Mouse (Mus musculus) liver, adult 2 months (tissue): Measurements from ENCODE around the gene Akr1b7. TPM values are rescaled to one million over a fixed set of nuclear protein-coding genes. Genes with fewer than 3 reads are reported as not detected.

Source experiments
- DNase-seq: peaks from one replicate; pipeline ENCODE4 v3.0.0-alpha.2; 2011; ENCODE audit warnings: low read depth, low spot score; ENCODE audit errors: extremely low read depth
- H3K27ac ChIP-seq: fragments of 200-500 bp; replicated peaks from 2 replicates; pipeline ENCODE4 v1.5.1; 2012; ENCODE audit warnings: low read depth, mild to moderate bottlenecking, control low read depth, inconsistent platforms, low read length; ENCODE audit not compliant: insufficient read depth
- H3K27me3 ChIP-seq: fragments of 200-500 bp; 2 replicates; pipeline ENCODE4 v1.6.1; 2012; ENCODE audit warnings: mild to moderate bottlenecking, moderate library complexity, low read length, inconsistent platforms; ENCODE audit not compliant: control insufficient read depth, insufficient read depth
- H3K36me3 ChIP-seq: fragments of 200-500 bp; 2 replicates; pipeline ENCODE4 v1.6.1; 2012; ENCODE audit warnings: low read length, inconsistent platforms; ENCODE audit not compliant: control insufficient read depth, insufficient read depth
- H3K4me1 ChIP-seq: fragments of 200-500 bp; 2 replicates; pipeline ENCODE4 v1.6.1; 2011; ENCODE audit warnings: low read length; ENCODE audit not compliant: control insufficient read depth, insufficient read depth
- H3K4me3 ChIP-seq: fragments of 200-500 bp; 2 replicates; pipeline ENCODE4 v1.5.1; 2011; ENCODE audit warnings: low read depth, mild to moderate bottlenecking, control low read depth, low read length, moderate library complexity; ENCODE audit not compliant: insufficient read depth
- H3K79me2 ChIP-seq: fragments of 200-500 bp; 2 replicates; pipeline ENCODE4 v1.6.1; 2012; ENCODE audit warnings: inconsistent platforms, mild to moderate bottlenecking, low read length, moderate library complexity; ENCODE audit not compliant: control insufficient read depth, insufficient read depth
- H3K9ac ChIP-seq: fragments of 200-500 bp; 2 replicates; pipeline ENCODE4 v1.6.1; 2012; ENCODE audit warnings: low read depth, mild to moderate bottlenecking, control low read depth, inconsistent platforms, low read length
- CTCF ChIP-seq: fragments of 200-500 bp; IDR thresholded peaks from 2 replicates; pipeline ENCODE4 v1.5.1; 2011; ENCODE audit warnings: low read depth, low read length, control low read depth
- POLR2A ChIP-seq: fragments of 200-500 bp; IDR thresholded peaks from 2 replicates; pipeline ENCODE4 v1.6.1; 2011; ENCODE audit warnings: low read length, control low read depth; ENCODE audit not compliant: insufficient read depth; ENCODE audit errors: extremely low read depth
- WGBS: fragments of 180-500 bp; shearing (Covaris S2); methylation state at CpG from one replicate; pipeline ENCODE4 v1.1.7; 2018; 5-methylcytosine and 5-hydroxymethylcytosine counted together
- polyA plus RNA-seq: library from polyadenylated mRNA; depleted of rRNA; stranded (reverse); fragments of >200 nt; gene quantifications from 2 replicates; pipeline ENCODE4 v1.2.3, GENCODE M21; 2012
- total RNA-seq: library from RNA; depleted of rRNA; stranded (reverse); fragments of >200 nt; gene quantifications from 2 replicates; pipeline ENCODE4 v1.2.3, GENCODE M21; 2014

The Akr1b7 gene
- total and polyA plus RNA-seq, 2 experiments: 1.1 to 6.4 TPM

GRCm38 (mm10) chr6:34388420-34389156 lies 23.5 kb upstream of the Akr1b7 start:
- H3K27ac ChIP-seq: no peak overlapping the region
- H3K27me3 ChIP-seq: no peaks in the 10 kb centered on the region
- H3K9ac ChIP-seq: no peak overlapping the region
- WGBS: 94% methylated on average over 4 of the region's 4 CpGs
- no peak overlapping the region for H3K4me3 ChIP-seq
- H3K36me3 ChIP-seq: no peaks in the 10 kb centered on the region; the same call in 1 of the 2 replicates
- H3K4me1 ChIP-seq: peaks cover 2% of the 10 kb centered on the region; the same call in 1 of the 2 replicates
- no peak for TF ChIP-seq CTCF
- no peak for TF ChIP-seq POLR2A
- DNase-seq: no peak
- no peaks in the 10 kb centered on the region for H3K79me2 ChIP-seq

- 74% methylated on average over 5 of the region's 5 CpGs for WGBS
These were observed 16.2 kb upstream of the Akr1b7 start for GRCm38 (mm10) chr6:34395897-34396296.

DNA sequence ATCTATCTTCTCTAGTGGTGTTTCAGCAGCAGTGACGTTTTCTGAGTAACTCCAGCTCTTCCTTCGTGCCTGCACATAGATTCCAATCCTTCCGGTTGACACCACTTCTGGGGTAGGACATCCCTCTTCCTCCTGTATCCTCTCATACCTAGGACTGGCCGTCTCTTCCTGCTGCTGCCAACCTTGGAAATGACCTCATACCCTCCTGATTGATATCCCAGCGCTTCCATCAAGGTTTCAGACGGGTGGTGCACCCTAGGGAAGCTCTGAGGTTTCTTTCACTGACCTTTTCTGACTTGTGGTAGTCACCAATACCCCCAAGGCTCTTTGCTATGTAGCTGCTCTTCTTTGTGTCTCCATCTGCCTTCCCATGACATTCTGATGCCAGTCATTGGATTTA lies 13.7 kb upstream of the Akr1b7 start:
- DNase-seq: no peak
- Histone ChIP-seq H3K4me3 (no peak overlapping the region), H3K4me1 (no peaks in the 10 kb centered on the region), H3K9ac (no peak overlapping the region), H3K27me3 (no peaks in the 10 kb centered on the region), H3K27ac (no peak overlapping the region), H3K79me2 (no peaks in the 10 kb centered on the region), H3K36me3 (no peaks in the 10 kb centered on the region)
- WGBS: 91% methylated on average over 6 of the region's 6 CpGs
- TF ChIP-seq CTCF (no peak), POLR2A (no peak)

More at GRCm38 (mm10) chr6:34395897-34396296, 16.2 kb upstream of the Akr1b7 start:
- no peak for DNase-seq
- H3K36me3 ChIP-seq: no peaks in the 10 kb centered on the region
- no peak overlapping the region for H3K4me3 ChIP-seq
- no peak overlapping the region for H3K27ac ChIP-seq
- TF ChIP-seq CTCF: no peak
- TF ChIP-seq POLR2A: no peak
- H3K27me3 ChIP-seq: no peaks in the 10 kb centered on the region
- H3K9ac ChIP-seq: no peak overlapping the region
- no peaks in the 10 kb centered on the region for H3K79me2 ChIP-seq
- H3K4me1 ChIP-seq: no peaks in the 10 kb centered on the region

- no peak overlapping the region for H3K4me3 ChIP-seq
- TF ChIP-seq CTCF (no peak), POLR2A (no peak)
- H3K27ac ChIP-seq: no peak overlapping the region
- no peak for DNase-seq
- H3K4me1 ChIP-seq: no peaks in the 10 kb centered on the region
- H3K9ac ChIP-seq: no peak overlapping the region
- H3K79me2 ChIP-seq: no peaks in the 10 kb centered on the region
- 95% methylated on average over 13 of the region's 13 CpGs for WGBS
- no peaks in the 10 kb centered on the region for H3K36me3 ChIP-seq
- no peaks in the 10 kb centered on the region for H3K27me3 ChIP-seq
These were observed 12.4 kb upstream of the Akr1b7 start for GRCm38 (mm10) chr6:34399606-34400220.

GRCm38 (mm10) chr6:34400696-34401095 lies 11.4 kb upstream of the Akr1b7 start:
- Histone ChIP-seq H3K27ac (no peak overlapping the region), H3K36me3 (no peaks in the 10 kb centered on the region), H3K4me1 (no peaks in the 10 kb centered on the region), H3K79me2 (no peaks in the 10 kb centered on the region), H3K4me3 (no peak overlapping the region), H3K9ac (no peak overlapping the region), H3K27me3 (no peaks in the 10 kb centered on the region)
- TF ChIP-seq CTCF (no peak), POLR2A (no peak)
- 62% methylated on average over 2 of the region's 2 CpGs for WGBS
- no peak for DNase-seq

- no peak overlapping the region for H3K4me3 ChIP-seq
- peaks cover 2% of the 10 kb centered on the region; the same call in 1 of the 2 replicates for H3K4me1 ChIP-seq
- H3K79me2 ChIP-seq: no peaks in the 10 kb centered on the region
- H3K9ac ChIP-seq: no peak overlapping the region
- TF ChIP-seq POLR2A (no peak), CTCF (no peak)
- no peak overlapping the region for H3K27ac ChIP-seq
- H3K36me3 ChIP-seq: no peaks in the 10 kb centered on the region
- WGBS: 67% methylated on average over 4 of the region's 4 CpGs
- no peaks in the 10 kb centered on the region for H3K27me3 ChIP-seq
- DNase-seq: no peak
These were observed 5.4 kb upstream of the Akr1b7 start for GRCm38 (mm10) chr6:34406746-34407145.
